Mouse (Mus musculus): ENCODE data around the gene Vamp2. TPM values are rescaled to one million over a fixed set of nuclear protein-coding genes. Genes with fewer than 3 reads are reported as not detected.

Vamp2 gene
- total RNA-seq, 2 experiments from 2014 or later, result 208 to 226 TPM

DNA sequence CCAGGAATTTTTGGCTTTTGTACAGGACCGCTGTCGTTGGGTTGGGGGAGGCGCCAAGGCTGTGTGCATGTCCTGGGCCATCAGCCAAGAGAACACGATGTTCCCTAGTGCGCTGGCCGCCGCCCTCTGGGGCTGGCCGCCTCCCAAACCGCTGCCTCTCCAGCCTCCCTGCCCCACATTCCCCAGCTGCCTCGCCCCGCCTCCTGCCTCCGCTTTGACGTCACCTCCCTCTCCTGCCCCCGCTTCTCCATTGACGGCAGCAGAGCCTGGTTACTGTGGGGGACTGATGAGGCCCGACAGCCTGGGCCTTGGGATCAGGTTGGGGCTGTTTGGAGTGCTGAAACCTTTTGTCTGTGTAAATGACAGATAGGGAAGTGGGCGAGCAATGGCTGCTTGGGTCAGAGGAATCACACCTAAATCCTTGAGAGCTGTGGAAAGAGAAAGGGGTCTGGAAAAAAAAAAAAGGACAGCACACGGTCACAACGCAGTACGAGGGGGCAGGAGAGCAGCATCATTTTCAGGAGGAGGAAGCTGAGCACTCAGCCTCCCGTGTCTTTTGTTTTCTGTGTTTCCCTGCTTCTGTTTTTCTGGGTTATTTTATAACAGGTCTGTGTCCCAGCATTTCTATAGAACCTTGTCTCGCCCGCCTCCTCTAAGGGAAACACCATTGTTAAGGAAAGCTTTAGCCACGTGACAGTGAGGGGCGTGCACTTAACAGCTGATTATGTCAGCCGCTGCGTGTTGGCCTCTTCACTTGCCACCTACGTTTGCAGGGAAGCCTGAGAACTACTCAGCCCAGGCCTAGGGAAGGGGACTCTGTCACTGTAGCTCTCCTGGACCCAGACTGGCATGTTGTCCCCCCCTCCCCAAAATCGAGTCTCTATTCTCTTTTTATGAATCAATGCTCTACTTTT is 9.0 kb downstream of the Vamp2 start:
- DNase-seq (ENCODE audit: low spot score in 2 of 2), result peak; percentile 95 to 96

DNA sequence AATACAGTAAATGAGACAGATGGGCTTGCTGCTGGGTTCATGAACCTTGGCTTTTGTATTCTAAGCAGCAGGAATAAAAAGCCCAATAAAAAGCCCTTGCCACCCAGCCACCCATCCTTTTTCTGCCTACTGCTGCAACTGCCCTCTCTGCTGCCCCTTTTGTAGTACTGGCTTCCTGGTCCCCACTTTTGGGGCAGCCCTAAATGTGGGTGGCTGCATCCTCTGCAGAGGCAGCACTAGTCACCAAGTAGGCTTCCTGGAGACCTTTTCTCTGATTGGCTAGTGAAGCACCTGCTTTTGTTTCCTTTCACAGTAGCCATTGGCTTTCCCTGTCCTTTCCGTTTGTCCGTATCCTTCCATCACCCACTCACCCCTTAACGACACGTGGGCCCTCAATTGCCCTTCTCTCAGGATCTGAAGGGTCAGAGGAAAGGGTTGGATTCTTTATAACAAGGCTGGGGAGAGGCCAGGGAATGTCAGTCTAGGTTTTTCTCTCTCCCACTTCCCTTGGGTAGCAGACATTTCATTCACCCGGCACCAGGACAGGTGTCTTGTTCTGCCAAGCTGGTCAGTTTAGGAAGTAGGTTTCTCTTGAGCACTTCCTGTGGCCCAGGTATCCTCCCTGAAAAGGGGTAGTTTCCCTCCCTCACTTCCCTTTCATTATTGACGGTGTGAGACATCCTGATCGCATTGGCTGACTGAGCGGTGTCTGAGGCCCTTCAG is 9.9 kb downstream of the Vamp2 start:
- no peak for DNase-seq (ENCODE audit: low spot score in 2 of 2)

DNA sequence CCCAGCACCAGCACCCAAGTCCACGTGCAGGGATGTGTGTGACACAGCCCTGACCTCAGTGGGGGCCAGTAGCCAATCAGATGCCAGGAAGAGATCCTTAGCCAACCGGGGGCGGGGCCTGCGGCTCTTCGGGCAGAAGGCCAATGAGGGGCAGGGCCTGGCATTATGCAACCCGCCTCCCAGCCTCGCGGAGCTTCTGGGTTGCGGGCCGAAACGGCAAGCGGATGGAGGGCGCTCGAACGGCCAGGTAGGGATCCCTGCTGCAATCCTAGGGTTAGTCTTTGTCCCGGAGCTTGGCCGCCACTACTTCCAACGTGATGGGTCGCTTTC is 10.4 kb downstream of the Vamp2 start:
- DNase-seq (ENCODE audit: low spot score in 2 of 2), result peak; percentile 94 to 98

DNA sequence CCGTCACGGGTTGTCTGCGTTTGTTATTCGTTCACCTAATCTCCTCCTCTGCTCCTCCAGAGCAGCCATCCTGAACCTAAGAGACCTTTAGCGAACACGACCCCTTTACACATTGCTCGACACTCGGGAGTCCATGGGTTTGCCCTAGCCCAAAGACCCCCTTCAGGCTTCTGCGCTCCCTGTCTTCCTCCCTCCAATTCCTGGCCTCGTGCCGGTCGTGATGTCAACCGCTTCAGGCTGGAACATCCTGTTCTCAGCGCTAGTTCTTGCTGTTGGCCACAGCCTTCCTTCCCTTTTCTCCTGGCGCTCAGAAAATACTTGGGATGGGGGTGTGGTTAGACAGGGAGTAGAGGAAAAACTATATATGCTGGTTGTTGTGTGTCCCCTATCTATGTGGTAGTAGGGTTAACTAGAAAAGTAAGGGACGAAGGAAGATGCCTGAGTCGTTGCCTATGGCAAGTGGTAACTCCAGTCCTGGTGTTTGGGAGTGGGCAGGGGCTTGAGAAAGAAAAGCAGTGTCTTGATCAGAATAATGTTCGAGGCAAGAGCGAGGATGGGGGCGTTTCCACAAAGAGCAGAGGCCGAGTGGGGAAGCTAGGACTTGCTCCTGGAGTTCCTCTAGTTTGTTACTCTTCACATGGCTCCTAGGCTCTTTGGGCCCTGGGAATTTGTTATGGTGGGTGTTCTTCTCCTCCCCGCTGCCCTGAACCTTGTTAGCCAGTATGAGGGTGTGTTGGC is 11.1 kb downstream of the Vamp2 start:
- peak in 1 of 2 experiments; percentile 39 for DNase-seq (ENCODE audit: low spot score in 2 of 2)

DNA sequence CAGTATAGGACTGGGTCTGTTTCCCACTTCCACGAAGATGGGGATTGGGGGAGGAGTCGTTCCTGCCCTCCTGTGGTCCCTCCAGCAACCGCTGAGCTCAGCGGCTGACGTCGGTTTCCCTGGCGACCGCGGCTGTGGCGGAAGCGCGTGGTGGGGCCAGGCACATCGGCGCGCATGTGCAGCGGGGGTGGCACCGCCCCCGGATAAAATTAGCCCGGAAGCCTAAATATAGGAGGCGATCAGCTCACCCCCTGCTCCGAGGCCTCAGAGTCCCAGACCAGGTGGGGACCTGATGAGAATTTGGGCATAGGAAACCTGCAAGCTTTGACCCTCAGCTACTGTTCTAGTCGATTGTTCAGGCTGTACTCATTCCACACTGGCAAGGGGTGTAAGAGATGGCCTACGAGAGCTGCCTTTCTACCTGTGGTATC is 11.6 kb downstream of the Vamp2 start:
- DNase-seq (ENCODE audit: low spot score in 2 of 2), result peak; percentile 83 to 85

DNA sequence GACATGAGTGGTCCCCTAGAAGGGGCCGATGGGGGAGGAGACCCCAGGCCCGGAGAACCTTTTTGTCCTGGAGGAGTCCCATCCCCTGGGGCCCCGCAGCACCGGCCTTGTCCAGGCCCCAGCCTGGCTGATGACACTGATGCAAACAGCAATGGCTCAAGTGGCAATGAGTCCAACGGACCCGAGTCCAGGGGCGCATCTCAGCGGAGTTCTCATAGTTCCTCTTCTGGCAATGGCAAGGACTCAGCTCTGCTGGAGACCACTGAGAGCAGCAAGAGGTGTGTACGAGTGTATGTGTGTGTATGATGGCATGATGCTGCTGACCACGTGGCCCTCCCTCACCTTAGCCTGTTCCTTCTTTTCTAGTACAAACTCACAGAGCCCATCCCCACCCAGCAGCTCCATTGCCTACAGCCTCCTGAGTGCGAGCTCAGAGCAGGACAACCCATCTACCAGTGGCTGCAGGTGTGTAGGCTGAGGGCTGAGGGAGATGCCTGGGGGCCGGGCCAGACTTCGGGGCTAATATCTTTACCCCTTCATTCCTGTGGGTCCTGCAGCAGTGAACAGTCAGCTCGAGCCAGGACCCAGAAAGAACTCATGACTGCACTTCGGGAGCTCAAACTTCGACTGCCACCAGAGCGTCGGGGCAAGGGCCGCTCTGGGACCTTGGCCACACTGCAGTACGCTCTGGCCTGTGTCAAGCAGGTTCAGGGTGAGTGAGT is 12.5 kb downstream of the Vamp2 start:
- peak in 1 of 2 experiments; percentile 6 for DNase-seq (ENCODE audit: low spot score in 2 of 2)

DNA sequence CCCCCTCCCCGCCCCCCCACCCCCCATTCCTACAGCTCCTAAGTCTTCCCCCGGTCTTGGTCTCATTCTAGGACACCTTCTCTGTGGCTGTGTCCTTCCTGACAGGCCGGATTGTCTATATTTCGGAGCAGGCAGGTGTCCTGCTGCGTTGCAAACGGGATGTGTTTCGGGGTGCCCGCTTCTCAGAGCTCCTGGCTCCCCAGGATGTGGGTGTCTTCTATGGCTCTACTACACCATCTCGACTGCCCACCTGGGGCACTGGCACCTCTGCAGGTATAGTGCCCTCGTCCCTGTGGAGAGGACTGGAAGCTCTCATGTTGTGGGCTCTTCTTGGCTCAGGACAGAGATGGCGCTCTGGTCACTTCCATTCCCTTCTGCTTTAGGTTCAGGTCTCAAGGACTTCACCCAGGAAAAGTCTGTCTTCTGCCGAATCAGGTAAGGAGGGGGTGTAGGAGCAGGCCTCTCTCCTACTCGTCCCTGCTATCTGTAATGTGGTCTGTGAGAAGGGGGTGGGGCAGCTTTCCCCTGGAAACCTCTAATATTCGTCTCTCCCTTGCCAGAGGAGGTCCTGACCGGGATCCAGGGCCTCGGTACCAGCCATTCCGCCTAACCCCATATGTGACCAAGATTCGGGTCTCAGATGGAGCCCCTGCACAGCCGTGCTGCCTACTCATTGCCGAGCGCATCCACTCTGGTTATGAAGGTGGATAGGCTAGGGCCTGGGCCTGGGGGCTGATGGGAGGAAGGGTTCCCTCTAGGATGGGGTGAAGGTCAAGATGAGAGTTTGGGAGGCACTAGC is 13.5 kb downstream of the Vamp2 start:
- no peak for DNase-seq (ENCODE audit: low spot score in 2 of 2)

DNA sequence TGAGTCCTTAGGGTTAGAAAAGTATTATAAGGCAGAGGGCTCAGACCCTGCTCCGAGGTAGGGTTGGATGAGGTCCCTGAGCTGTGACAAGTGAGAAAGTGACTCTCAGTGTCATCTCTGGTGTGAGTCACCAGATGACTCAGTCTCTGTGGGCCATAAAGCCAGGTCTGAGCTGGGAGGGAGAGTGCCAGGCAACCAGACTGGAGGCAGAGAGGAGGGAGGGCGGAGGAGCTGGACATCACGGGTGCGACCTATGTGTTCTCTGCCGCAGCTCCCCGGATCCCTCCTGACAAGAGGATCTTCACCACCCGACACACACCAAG is 14.1 kb downstream of the Vamp2 start:
- DNase-seq (ENCODE audit: low spot score in 2 of 2), result no peak

DNA sequence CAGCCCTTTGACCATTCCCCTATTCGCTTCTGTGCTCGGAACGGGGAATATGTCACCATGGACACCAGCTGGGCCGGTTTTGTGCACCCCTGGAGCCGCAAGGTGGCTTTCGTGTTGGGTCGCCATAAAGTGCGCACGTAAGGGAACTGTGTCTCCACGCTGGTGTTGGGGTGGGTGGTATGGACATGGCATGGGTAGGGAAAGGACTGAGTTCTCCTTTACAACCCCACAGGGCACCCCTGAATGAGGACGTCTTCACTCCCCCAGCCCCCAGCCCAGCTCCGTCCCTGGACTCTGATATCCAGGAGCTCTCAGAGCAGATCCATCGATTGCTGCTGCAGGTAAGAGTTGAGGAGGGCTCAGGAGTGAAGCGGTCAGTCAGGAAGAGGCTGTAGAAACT is 14.8 kb downstream of the Vamp2 start:
- DNase-seq (ENCODE audit: low spot score in 2 of 2), result no peak

DNA sequence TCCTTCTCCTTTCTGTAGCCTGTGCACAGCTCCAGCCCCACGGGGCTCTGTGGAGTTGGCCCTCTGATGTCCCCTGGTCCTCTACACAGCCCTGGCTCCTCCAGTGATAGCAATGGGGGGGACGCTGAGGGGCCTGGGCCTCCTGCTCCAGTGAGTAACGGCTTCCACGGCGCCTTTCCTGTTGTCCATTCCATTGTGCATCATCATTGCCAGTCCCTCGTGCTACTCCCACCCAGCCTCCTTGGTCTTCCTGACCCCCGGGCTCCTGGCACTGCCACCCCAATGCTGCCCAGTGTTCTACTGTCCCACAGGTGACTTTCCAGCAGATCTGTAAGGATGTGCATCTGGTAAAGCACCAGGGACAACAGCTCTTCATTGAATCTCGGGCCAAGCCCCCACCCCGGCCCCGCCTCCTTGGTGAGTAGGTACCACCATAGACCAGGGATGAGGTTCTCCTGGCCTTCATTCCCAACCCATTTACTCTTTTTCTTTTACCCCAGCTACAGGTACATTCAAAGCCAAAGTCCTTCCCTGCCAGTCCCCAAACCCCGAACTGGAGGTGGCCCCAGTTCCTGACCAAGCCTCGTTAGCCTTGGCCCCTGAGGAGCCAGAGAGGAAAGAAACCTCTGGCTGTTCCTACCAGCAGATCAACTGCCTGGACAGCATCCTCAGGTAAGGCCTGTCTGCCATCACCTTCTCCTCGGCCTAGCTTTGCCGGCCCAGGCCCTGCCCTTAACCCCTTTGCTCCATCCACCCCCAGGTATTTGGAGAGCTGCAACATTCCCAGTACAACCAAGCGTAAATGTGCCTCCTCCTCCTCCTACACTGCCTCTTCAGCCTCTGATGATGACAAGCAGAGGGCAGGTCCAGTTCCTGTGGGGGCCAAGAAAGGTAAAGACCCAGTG is 15.5 kb downstream of the Vamp2 start:
- no peak for DNase-seq (ENCODE audit: low spot score in 2 of 2)

DNA sequence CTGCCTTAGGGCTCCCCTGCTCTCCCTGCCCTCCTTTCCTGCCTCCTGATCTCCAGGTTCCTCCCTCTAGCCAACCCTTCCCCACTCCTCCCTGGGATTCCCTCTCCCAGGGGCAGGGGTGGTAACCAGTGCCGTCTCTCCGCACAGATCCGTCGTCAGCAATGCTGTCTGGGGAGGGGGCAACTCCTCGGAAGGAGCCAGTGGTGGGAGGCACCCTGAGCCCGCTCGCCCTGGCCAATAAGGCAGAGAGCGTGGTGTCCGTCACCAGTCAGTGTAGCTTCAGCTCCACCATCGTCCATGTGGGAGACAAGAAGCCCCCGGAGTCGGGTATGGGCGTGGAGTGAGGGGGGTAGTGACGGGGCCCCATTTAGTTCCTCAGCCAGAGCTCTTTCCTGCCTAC is 16.2 kb downstream of the Vamp2 start:
- DNase-seq (ENCODE audit: low spot score in 2 of 2), result no peak

DNA sequence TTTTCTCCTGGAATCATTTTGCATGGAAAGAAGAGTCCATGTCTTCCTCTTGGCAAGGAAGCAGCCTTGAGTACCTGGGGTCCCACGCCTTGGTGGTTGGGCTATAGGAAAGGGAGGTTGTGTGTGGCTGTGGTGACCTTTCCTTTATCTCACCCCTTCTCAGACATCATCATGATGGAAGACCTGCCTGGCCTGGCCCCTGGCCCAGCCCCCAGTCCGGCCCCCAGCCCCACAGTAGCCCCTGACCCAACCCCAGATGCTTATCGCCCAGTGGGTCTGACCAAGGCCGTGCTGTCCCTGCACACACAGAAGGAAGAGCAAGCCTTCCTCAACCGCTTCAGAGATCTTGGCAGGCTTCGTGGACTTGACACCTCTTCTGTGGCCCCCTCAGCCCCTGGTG is 16.9 kb downstream of the Vamp2 start:
- no peak for DNase-seq (ENCODE audit: low spot score in 2 of 2)

DNA sequence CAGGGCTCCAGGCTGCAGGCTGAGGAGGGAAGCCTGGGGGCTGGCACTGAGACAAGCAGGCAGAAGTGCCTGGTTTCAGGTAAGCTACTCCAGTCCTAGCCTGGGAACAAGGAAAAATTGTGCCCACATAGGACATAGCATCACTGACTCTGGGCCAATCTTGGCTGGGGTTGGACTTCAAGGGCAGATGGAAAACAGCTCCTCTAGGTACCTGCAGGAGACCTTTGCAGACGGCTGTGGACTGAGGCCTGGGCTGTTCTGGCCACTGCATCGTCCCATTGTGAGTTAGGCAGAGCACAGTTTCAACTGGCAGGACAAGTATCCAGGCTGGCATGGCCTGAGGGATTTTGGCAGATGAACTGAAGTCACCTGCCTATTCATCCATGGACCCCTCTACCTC is 17.5 kb downstream of the Vamp2 start:
- no peak for DNase-seq (ENCODE audit: low spot score in 2 of 2)

DNA sequence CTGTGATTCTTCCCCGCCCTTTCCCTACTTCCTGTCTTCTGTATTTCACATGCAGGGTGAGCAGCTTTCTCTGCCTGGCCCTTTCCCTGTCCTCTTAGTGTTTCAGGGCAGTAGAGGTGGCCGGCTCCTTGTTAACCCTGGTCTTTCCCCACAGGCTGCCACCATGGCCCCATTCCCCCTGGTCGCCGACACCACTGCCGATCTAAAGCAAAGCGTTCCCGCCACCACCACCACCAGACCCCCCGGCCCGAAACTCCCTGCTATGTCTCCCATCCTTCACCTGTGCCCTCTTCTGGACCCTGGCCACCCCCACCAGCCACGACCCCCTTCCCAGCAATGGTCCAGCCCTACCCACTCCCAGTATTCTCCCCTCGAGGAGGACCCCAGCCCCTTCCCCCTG is 18.0 kb downstream of the Vamp2 start:
- DNase-seq (ENCODE audit: low spot score in 2 of 2), result no peak

DNA sequence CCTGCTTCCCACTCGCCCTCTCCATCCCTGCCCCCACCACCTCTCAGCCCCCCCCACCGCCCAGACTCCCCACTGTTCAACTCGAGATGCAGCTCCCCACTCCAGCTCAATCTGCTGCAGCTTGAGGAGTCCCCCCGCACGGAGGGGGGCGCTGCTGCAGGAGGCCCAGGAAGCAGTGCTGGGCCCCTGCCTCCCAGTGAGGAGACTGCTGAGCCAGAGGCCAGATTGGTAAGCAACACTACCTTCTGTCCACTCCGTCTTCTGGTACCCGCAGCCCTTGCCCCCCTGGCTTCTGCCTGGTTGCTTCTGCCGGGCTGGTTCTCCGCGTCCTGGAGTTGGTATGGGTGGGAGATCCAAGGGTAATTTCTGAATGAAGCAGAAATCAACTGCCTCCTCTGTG is 18.6 kb downstream of the Vamp2 start:
- no peak for DNase-seq (ENCODE audit: low spot score in 2 of 2)

DNA sequence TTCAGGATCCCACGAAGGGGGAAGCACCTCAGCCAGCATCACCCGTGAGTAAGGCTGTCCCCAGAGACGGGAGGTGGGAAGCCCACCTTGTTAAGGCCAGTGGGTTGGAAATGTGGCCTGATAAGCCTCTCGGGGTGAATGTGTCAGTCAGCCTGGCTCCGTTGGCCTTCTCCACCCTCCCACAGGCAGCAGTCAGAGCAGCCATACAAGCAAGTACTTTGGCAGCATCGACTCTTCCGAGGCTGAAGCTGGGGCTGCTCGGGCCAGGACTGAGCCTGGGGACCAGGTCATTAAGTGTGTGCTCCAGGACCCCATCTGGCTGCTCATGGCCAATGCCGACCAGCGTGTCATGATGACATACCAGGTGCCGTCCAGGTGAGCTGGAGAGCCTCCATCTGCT is 19.4 kb downstream of the Vamp2 start:
- DNase-seq (ENCODE audit: low spot score in 2 of 2), result no peak

DNA sequence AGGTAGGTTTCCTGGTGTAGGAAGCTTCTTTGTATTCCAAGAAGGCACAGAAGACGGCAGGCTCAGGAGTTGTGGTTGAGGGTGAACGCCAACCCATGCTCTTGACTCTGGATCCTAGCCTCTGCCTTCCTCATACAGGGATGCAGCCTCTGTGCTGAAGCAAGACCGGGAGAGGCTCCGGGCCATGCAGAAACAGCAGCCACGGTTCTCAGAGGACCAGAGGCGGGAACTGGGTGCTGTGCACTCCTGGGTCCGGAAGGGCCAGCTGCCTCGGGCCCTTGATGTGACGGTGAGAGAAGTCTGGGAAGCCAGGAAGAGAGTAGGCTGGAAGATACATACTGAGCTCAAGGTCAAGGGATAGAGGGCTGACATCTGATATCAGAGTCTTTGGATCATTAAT is 19.9 kb downstream of the Vamp2 start:
- DNase-seq (ENCODE audit: low spot score in 2 of 2), result no peak

DNA sequence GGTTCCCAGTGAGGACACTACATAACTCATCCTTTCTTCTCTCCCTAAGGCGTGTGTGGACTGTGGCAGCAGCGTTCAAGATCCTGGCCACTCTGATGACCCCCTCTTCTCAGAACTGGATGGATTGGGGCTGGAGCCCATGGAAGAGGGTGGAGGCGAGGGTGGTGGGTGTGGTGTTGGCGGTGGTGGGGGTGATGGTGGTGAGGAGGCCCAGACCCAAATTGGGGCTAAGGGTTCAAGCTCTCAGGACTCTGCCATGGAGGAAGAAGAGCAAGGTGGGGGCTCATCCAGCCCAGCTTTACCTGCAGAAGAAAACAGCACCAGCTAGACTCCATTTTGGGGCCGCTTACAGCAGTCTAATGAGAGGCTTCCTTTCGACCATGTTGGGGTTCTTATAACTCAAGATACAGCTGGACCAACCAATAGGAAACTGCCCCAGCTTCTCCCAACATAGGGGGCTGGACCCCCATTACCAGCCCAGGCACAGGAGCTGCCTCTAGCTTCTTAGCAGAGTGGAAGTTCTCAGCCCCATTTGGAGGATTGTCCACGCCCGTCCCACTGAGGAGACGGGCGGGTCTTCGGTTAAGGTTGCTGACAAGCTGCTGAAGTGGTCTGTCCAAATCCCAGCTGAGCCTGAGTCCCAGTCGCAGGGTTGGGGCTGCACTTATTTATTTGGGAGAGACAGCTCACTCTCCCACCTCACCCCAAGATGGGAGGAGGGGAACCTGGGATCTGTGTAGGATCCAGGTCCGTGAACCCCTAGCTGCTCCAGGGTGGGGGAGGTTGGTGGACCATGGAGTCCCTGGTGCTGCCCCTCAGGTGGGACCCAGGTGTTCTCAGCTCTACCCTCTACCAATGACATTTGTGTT is 21.0 kb downstream of the Vamp2 start:
- no peak for DNase-seq (ENCODE audit: low spot score in 2 of 2)

Measured in adrenal gland, postnatal 4 days (tissue).